Mouse (Mus musculus) stomach, postnatal 0 days (tissue): ENCODE measurements around the gene Cela1.

ENCODE experiments used
- CTCF ChIP-seq: IDR thresholded peaks from 2 replicates; pipeline ENCODE4 v1.5.1; 2016; ENCODE audit warnings: antibody characterized with exemption, low read depth, mild to moderate bottlenecking, moderate library complexity
- EP300 ChIP-seq: optimal IDR thresholded peaks from 2 replicates; pipeline ENCODE3; 2016; ENCODE audit warnings: antibody characterized with exemption

GRCm38 (mm10) chr15:100723505-100723904 is 35.8 kb upstream of the Cela1 start:
- TF ChIP-seq CTCF (no peak), EP300 (no peak)
